Mouse (Mus musculus): ENCODE data around the gene Vdac2. TPM values are rescaled to one million over a fixed set of nuclear protein-coding genes. Genes with fewer than 3 reads are reported as not detected.

Vdac2 gene
- total RNA-seq, 4 experiments from 2014 or later = 190 to 233 (median 209) TPM

- peak; percentile 58 for DNase-seq
Measured at GRCm38 (mm10) chr14:21853456-21854109, 28.5 kb downstream of the Vdac2 start.

GRCm38 (mm10) chr14:21854271-21854670 lies 29.2 kb downstream of the Vdac2 start:
- DNase-seq = no peak

- DNase-seq = no peak
Measured at GRCm38 (mm10) chr14:21855961-21856360, 30.9 kb downstream of the Vdac2 start.

- no peak for DNase-seq
Measured at GRCm38 (mm10) chr14:21856886-21857285, 31.8 kb downstream of the Vdac2 start.

- no peak for DNase-seq
Measured at GRCm38 (mm10) chr14:21866291-21866690, 41.3 kb downstream of the Vdac2 start.

GRCm38 (mm10) chr14:21866816-21867215 lies 41.8 kb downstream of the Vdac2 start:
- no peak for DNase-seq

GRCm38 (mm10) chr14:21890430-21890829 lies 65.4 kb downstream of the Vdac2 start:
- peak; percentile 33 for DNase-seq

- peak; percentile 49 for DNase-seq
Measured at GRCm38 (mm10) chr14:21891581-21892340, 66.7 kb downstream of the Vdac2 start.

- DNase-seq = no peak
Measured at GRCm38 (mm10) chr14:21892341-21892659, 67.3 kb downstream of the Vdac2 start.

Other genes starting within 250 kb of the Vdac2 start
- gene Dupd1, start 110.7 kb upstream of the Vdac2 start, total RNA-seq (2022) = 1 to 10 TPM in 2 of 4 experiments, under 1 TPM in 1, not detected in 1; 0.74 to 1.3 (median 1.3) TPM
- 10 to 100 TPM; 51.8 to 77.2 (median 64.6) TPM for gene Samd8, start 74.7 kb upstream of the Vdac2 start, total RNA-seq (2022)
- under 1 TPM; 0.44 to 0.86 (median 0.56) TPM for gene Dusp13, start 74.1 kb upstream of the Vdac2 start, total RNA-seq (2022)
- 10 to 100 TPM; 75.0 to 92.2 (median 80.6) TPM for gene Comtd1, start 23.7 kb downstream of the Vdac2 start, total RNA-seq (2022)
- 10 to 100 TPM; 30.6 to 41.2 (median 34.7) TPM for gene Zfp503, start 164.4 kb downstream of the Vdac2 start, total RNA-seq (2022)
- 1 to 10 TPM; 3.4 to 8.5 (median 5.7) TPM for gene Lrmda, start 194.5 kb downstream of the Vdac2 start, total RNA-seq (2022)